Mouse (Mus musculus) limb, embryonic 15.5 days (tissue): ENCODE results near the gene Dock2. TPM values are rescaled to one million over a fixed set of nuclear protein-coding genes. Genes with fewer than 3 reads are reported as not detected.
A peak's percentile ranks its signal among the peaks of the same experiment; 100 is the strongest.

Experiments used
- ATAC-seq: fragments of 200-750 bp; cut with Nextera tagmentation; 2 replicates; pipeline ENCODE4 v1.8.0; 2017; ENCODE audit warnings: low read depth, moderate TSS enrichment; ENCODE audit not compliant: insufficient number of reproducible peaks, low FRiP score, low TSS enrichment
- H3K27ac ChIP-seq: fragments of 300-500 bp; sonication (generic); 2 replicates; pipeline ENCODE4 v1.5.1; 2015; ENCODE audit warnings: moderate library complexity, mild to moderate bottlenecking, inconsistent platforms
- H3K27me3 ChIP-seq: fragments of 300-500 bp; sonication (generic); 2 replicates; pipeline ENCODE4 v1.6.1; 2015; ENCODE audit warnings: inconsistent platforms
- H3K36me3 ChIP-seq: fragments of 300-500 bp; sonication (generic); 2 replicates; pipeline ENCODE4 v1.6.1; 2015; ENCODE audit warnings: inconsistent platforms
- H3K4me1 ChIP-seq: fragments of 300-500 bp; sonication (generic); 2 replicates; pipeline ENCODE4 v1.6.1; 2015; ENCODE audit warnings: inconsistent platforms
- H3K4me2 ChIP-seq: fragments of 300-500 bp; sonication (generic); 2 replicates; pipeline ENCODE4 v1.6.1; 2015; ENCODE audit warnings: mild to moderate bottlenecking, inconsistent platforms
- H3K4me3 ChIP-seq: fragments of 300-500 bp; sonication (generic); 2 replicates; pipeline ENCODE4 v1.5.1; 2015; ENCODE audit warnings: mild to moderate bottlenecking, inconsistent platforms
- H3K9ac ChIP-seq: fragments of 300-500 bp; sonication (generic); 2 replicates; pipeline ENCODE4 v1.6.1; 2015; ENCODE audit warnings: inconsistent platforms
- H3K9me3 ChIP-seq: fragments of 300-500 bp; sonication (generic); 2 replicates; pipeline ENCODE4 v1.6.1; 2016; ENCODE audit warnings: inconsistent platforms
- WGBS: fragments of 180-500 bp; shearing (Covaris S2); methylation state at CpG from one replicate; pipeline ENCODE4 v1.1.7; 2015; 5-methylcytosine and 5-hydroxymethylcytosine counted together
- polyA plus RNA-seq: library from polyadenylated mRNA; unstranded; fragments of >200 nt; fragmentation: Nextera tagmentation; extraction: Ambion mirVana; gene quantifications from 2 replicates; pipeline ENCODE4 v1.2.1, GENCODE M21; 2015

Gene Dock2
- polyA plus RNA-seq, 1 experiment from 2014 or later: 2.6 TPM

- 65% methylated on average over 4 of the region's 4 CpGs for WGBS
- H3K27me3 ChIP-seq: no peaks in the 10 kb centered on the region
- no peaks in the 10 kb centered on the region for H3K9me3 ChIP-seq
- H3K4me2 ChIP-seq: no peak overlapping the region
- no peak overlapping the region for H3K9ac ChIP-seq
- H3K4me1 ChIP-seq: no peaks in the 10 kb centered on the region
- H3K27ac ChIP-seq: no peak overlapping the region
- no peak for ATAC-seq
- no peak overlapping the region for H3K4me3 ChIP-seq
- H3K36me3 ChIP-seq: no peaks in the 10 kb centered on the region
Measured at GRCm38 (mm10) chr11:34524586-34524985, 259.1 kb downstream of the Dock2 start.

- no peaks in the 10 kb centered on the region for H3K36me3 ChIP-seq
- 23% methylated on average over 5 of the region's 5 CpGs for whole genome bisulfite sequencing
- no peak for ATAC-seq
Measured at GRCm38 (mm10) chr11:34518566-34518965, 265.1 kb downstream of the Dock2 start.

GRCm38 (mm10) chr11:34516971-34517370 lies 266.7 kb downstream of the Dock2 start:
- Histone ChIP-seq H3K9me3 (no peaks in the 10 kb centered on the region), H3K4me3 (no peak overlapping the region), H3K36me3 (no peaks in the 10 kb centered on the region), H3K27ac (no peak overlapping the region), H3K4me2 (no peak overlapping the region), H3K4me1 (peaks cover 7% of the 10 kb centered on the region), H3K27me3 (no peaks in the 10 kb centered on the region), H3K9ac (no peak overlapping the region)
- ATAC-seq: no peak
- 44% methylated on average over 2 of the region's 2 CpGs for WGBS

More at GRCm38 (mm10) chr11:34518566-34518965, 265.1 kb downstream of the Dock2 start:
- Histone ChIP-seq H3K4me2 (no peak overlapping the region), H3K27ac (no peak overlapping the region), H3K9me3 (no peaks in the 10 kb centered on the region), H3K9ac (no peak overlapping the region), H3K4me1 (peaks cover 7% of the 10 kb centered on the region), H3K4me3 (no peak overlapping the region), H3K27me3 (no peaks in the 10 kb centered on the region)

- Histone ChIP-seq H3K9me3 (no peaks in the 10 kb centered on the region), H3K27me3 (no peaks in the 10 kb centered on the region), H3K4me3 (no peak overlapping the region), H3K27ac (no peak overlapping the region), H3K4me2 (no peak overlapping the region), H3K4me1 (peaks cover 7% of the 10 kb centered on the region), H3K9ac (no peak overlapping the region), H3K36me3 (no peaks in the 10 kb centered on the region)
- 60% methylated on average over 4 of the region's 4 CpGs for WGBS
- ATAC-seq: 0 out of 2 replicates have a peak, but pooled peaks have one; percentile 44
Measured at GRCm38 (mm10) chr11:34515301-34515700, 268.4 kb downstream of the Dock2 start.

GRCm38 (mm10) chr11:34506390-34506789 lies 277.3 kb downstream of the Dock2 start:
- Histone ChIP-seq H3K27ac (no peak overlapping the region), H3K9ac (no peak overlapping the region), H3K36me3 (no peaks in the 10 kb centered on the region), H3K27me3 (no peaks in the 10 kb centered on the region), H3K4me1 (no peaks in the 10 kb centered on the region), H3K4me3 (no peak overlapping the region), H3K4me2 (no peak overlapping the region), H3K9me3 (no peaks in the 10 kb centered on the region)
- 87% methylated on average over 1 of the region's 1 CpGs for WGBS
- ATAC-seq: no peak

- ATAC-seq: no peak
- WGBS: 82% methylated on average over 1 of the region's 1 CpGs
- H3K4me1 ChIP-seq: no peaks in the 10 kb centered on the region
Measured at GRCm38 (mm10) chr11:34499663-34500062, 284.0 kb downstream of the Dock2 start.

GRCm38 (mm10) chr11:34494682-34495081 lies 289.0 kb downstream of the Dock2 start:
- ATAC-seq: no peak
- Histone ChIP-seq H3K9ac (no peak overlapping the region), H3K27ac (no peak overlapping the region), H3K4me2 (no peak overlapping the region), H3K36me3 (no peaks in the 10 kb centered on the region), H3K9me3 (no peaks in the 10 kb centered on the region), H3K4me1 (no peaks in the 10 kb centered on the region), H3K4me3 (no peak overlapping the region), H3K27me3 (no peaks in the 10 kb centered on the region)
- 80% methylated on average over 4 of the region's 4 CpGs for WGBS

More at GRCm38 (mm10) chr11:34499663-34500062, 284.0 kb downstream of the Dock2 start:
- no peaks in the 10 kb centered on the region for H3K36me3 ChIP-seq
- no peak overlapping the region for H3K9ac ChIP-seq
- no peak overlapping the region for H3K4me3 ChIP-seq
- H3K9me3 ChIP-seq: no peaks in the 10 kb centered on the region
- H3K27ac ChIP-seq: no peak overlapping the region
- H3K27me3 ChIP-seq: no peaks in the 10 kb centered on the region
- no peak overlapping the region for H3K4me2 ChIP-seq

- Histone ChIP-seq H3K4me2 (no peak overlapping the region), H3K4me1 (no peaks in the 10 kb centered on the region), H3K9me3 (no peaks in the 10 kb centered on the region), H3K27ac (no peak overlapping the region), H3K9ac (no peak overlapping the region), H3K27me3 (no peaks in the 10 kb centered on the region), H3K4me3 (no peak overlapping the region), H3K36me3 (no peaks in the 10 kb centered on the region)
- no peak for ATAC-seq
- 92% methylated on average over 3 of the region's 3 CpGs for WGBS
Measured at GRCm38 (mm10) chr11:34492986-34493385, 290.7 kb downstream of the Dock2 start.

- H3K4me3 ChIP-seq: no peak overlapping the region
- no peaks in the 10 kb centered on the region for H3K36me3 ChIP-seq
- H3K9ac ChIP-seq: no peak overlapping the region
- 94% methylated on average over 2 of the region's 2 CpGs for WGBS
- ATAC-seq: no peak
- H3K9me3 ChIP-seq: no peaks in the 10 kb centered on the region
- no peaks in the 10 kb centered on the region for H3K27me3 ChIP-seq
- H3K4me1 ChIP-seq: no peaks in the 10 kb centered on the region
- H3K4me2 ChIP-seq: no peak overlapping the region
- no peak overlapping the region for H3K27ac ChIP-seq
Measured at GRCm38 (mm10) chr11:34492223-34492622, 291.5 kb downstream of the Dock2 start.

- H3K4me1 ChIP-seq: no peaks in the 10 kb centered on the region
- no peak overlapping the region for H3K4me2 ChIP-seq
- no peak overlapping the region for H3K27ac ChIP-seq
- H3K9me3 ChIP-seq: no peaks in the 10 kb centered on the region
- H3K27me3 ChIP-seq: no peaks in the 10 kb centered on the region
- H3K9ac ChIP-seq: no peak overlapping the region
- 55% methylated on average over 6 of the region's 6 CpGs for WGBS
- no peak overlapping the region for H3K4me3 ChIP-seq
- no peaks in the 10 kb centered on the region for H3K36me3 ChIP-seq
- no peak for ATAC-seq
Measured at GRCm38 (mm10) chr11:34489548-34489947, 294.1 kb downstream of the Dock2 start.

- Histone ChIP-seq H3K27ac (no peak overlapping the region), H3K36me3 (no peaks in the 10 kb centered on the region), H3K9ac (no peak overlapping the region), H3K4me3 (no peak overlapping the region), H3K4me2 (no peak overlapping the region), H3K9me3 (no peaks in the 10 kb centered on the region), H3K4me1 (no peaks in the 10 kb centered on the region), H3K27me3 (no peaks in the 10 kb centered on the region)
- 72% methylated on average over 5 of the region's 5 CpGs for WGBS
- no peak for ATAC-seq
Measured at GRCm38 (mm10) chr11:34479301-34479700, 304.4 kb downstream of the Dock2 start.

GRCm38 (mm10) chr11:34469792-34470191 lies 313.9 kb downstream of the Dock2 start:
- Histone ChIP-seq H3K4me2 (no peak overlapping the region), H3K27me3 (no peaks in the 10 kb centered on the region), H3K9me3 (no peaks in the 10 kb centered on the region), H3K4me1 (no peaks in the 10 kb centered on the region), H3K36me3 (no peaks in the 10 kb centered on the region), H3K9ac (no peak overlapping the region), H3K27ac (no peak overlapping the region), H3K4me3 (no peak overlapping the region)
- ATAC-seq: no peak
- 72% methylated on average over 2 of the region's 2 CpGs for WGBS

- no peaks in the 10 kb centered on the region for H3K9me3 ChIP-seq
- no peak overlapping the region for H3K27ac ChIP-seq
- H3K9ac ChIP-seq: no peak overlapping the region
- ATAC-seq: no peak
- no peaks in the 10 kb centered on the region for H3K27me3 ChIP-seq
- H3K4me1 ChIP-seq: no peaks in the 10 kb centered on the region
- no peak overlapping the region for H3K4me3 ChIP-seq
- no peaks in the 10 kb centered on the region for H3K36me3 ChIP-seq
- H3K4me2 ChIP-seq: no peak overlapping the region
- WGBS: 57% methylated on average over 3 of the region's 3 CpGs
Measured at GRCm38 (mm10) chr11:34468571-34468970, 315.1 kb downstream of the Dock2 start.
